Mouse (Mus musculus) limb, embryonic 14.5 days (tissue): ENCODE data around the gene Larp1b. TPM values are rescaled to one million over a fixed set of nuclear protein-coding genes. Genes with fewer than 3 reads are reported as not detected.

ENCODE experiments used
- ATAC-seq: fragments of 200-750 bp; cut with Nextera tagmentation; 2 replicates; pipeline ENCODE4 v1.8.0; 2017; ENCODE audit warnings: low read depth, moderate number of reproducible peaks, moderate TSS enrichment; ENCODE audit not compliant: low FRiP score
- DNase-seq: peaks from one replicate; pipeline ENCODE4 v3.0.0-alpha.2; 2015; ENCODE audit warnings: low spot score
- H3K27ac ChIP-seq: fragments of 300-500 bp; sonication (generic); replicated peaks from 2 replicates; pipeline ENCODE4 v1.5.1; 2014; ENCODE audit warnings: low read depth, mild to moderate bottlenecking, low read length, moderate library complexity, mixed read lengths
- H3K27me3 ChIP-seq: fragments of 300-500 bp; sonication (generic); 2 replicates; pipeline ENCODE4 v1.6.1; 2014; ENCODE audit warnings: low read length, mixed read lengths; ENCODE audit not compliant: control insufficient read depth, insufficient read depth
- H3K36me3 ChIP-seq: fragments of 300-500 bp; sonication (generic); 2 replicates; pipeline ENCODE4 v1.6.1; 2014; ENCODE audit warnings: mild to moderate bottlenecking, low read length, moderate library complexity, mixed read lengths; ENCODE audit not compliant: control insufficient read depth, insufficient read depth
- H3K4me1 ChIP-seq: fragments of 300-500 bp; sonication (generic); 2 replicates; pipeline ENCODE4 v1.6.1; 2014; ENCODE audit warnings: antibody characterized with exemption, low read length, mixed read lengths; ENCODE audit not compliant: control insufficient read depth, insufficient read depth
- H3K4me2 ChIP-seq: fragments of 300-500 bp; sonication (generic); replicated peaks from 2 replicates; pipeline ENCODE4 v1.6.1; 2014; ENCODE audit warnings: low read depth, mild to moderate bottlenecking, low read length, moderate library complexity; ENCODE audit not compliant: severe bottlenecking
- H3K4me3 ChIP-seq: fragments of 300-500 bp; sonication (generic); replicated peaks from 2 replicates; pipeline ENCODE4 v1.5.1; 2014; ENCODE audit warnings: low read length
- H3K9ac ChIP-seq: fragments of 300-500 bp; sonication (generic); 2 replicates; pipeline ENCODE4 v1.6.1; 2014; ENCODE audit warnings: mild to moderate bottlenecking, low read depth, low read length, moderate library complexity; ENCODE audit not compliant: severe bottlenecking
- H3K9me3 ChIP-seq: fragments of 300-500 bp; sonication (generic); 2 replicates; pipeline ENCODE4 v1.6.1; 2016; ENCODE audit warnings: low read length; ENCODE audit not compliant: control insufficient read depth
- POLR2A ChIP-seq: fragments of 200-500 bp; IDR thresholded peaks from 2 replicates; pipeline ENCODE4 v1.8.0; 2012; ENCODE audit warnings: inconsistent platforms, mild to moderate bottlenecking, moderate library complexity, borderline replicate concordance; ENCODE audit not compliant: insufficient read depth, insufficient read length; ENCODE audit errors: extremely low read depth
- WGBS: fragments of 180-500 bp; shearing (Covaris S2); extraction: QIAGEN DNeasy Blood & Tissue Kit; methylation state at CpG from one replicate; pipeline ENCODE4 v1.1.7; 2014; 5-methylcytosine and 5-hydroxymethylcytosine counted together
- polyA plus RNA-seq, 2 experiments: library from polyadenylated mRNA; depleted of rRNA in 1 of 2; stranded (reverse) in 1 of 2; unstranded in 1 of 2; fragments of >200 nt; fragmentation: Nextera tagmentation in 1 of 2; extraction: Ambion mirVana in 1 of 2; gene quantifications; 2 replicates each; pipeline versions ENCODE4 v1.2.1 to v1.2.3; 2012 to 2014

Gene Larp1b
- polyA plus RNA-seq, 2 experiments, result 2.0 to 3.5 TPM

GRCm38 (mm10) chr3:41020687-41021086, 71.1 kb downstream of the Larp1b start:
- no peaks in the 10 kb centered on the region for H3K27me3 ChIP-seq
- H3K9me3 ChIP-seq, result no peaks in the 10 kb centered on the region
- no peak overlapping the region for H3K27ac ChIP-seq
- 89% methylated on average over 7 of the region's 7 CpGs for WGBS
- no peak for TF ChIP-seq POLR2A
- H3K4me2 ChIP-seq, result no peak overlapping the region
- DNase-seq, result no peak
- H3K36me3 ChIP-seq, result no peaks in the 10 kb centered on the region
- H3K4me3 ChIP-seq, result no peak overlapping the region
- no peak for ATAC-seq
- no peaks in the 10 kb centered on the region for H3K4me1 ChIP-seq
- H3K9ac ChIP-seq, result no peak overlapping the region

- Histone ChIP-seq H3K36me3 (no peaks in the 10 kb centered on the region), H3K4me1 (no peaks in the 10 kb centered on the region), H3K9ac (no peak overlapping the region), H3K4me2 (no peak overlapping the region), H3K4me3 (no peak overlapping the region), H3K9me3 (no peaks in the 10 kb centered on the region), H3K27ac (no peak overlapping the region), H3K27me3 (no peaks in the 10 kb centered on the region)
- TF ChIP-seq POLR2A, result no peak
- ATAC-seq (no peak), DNase-seq (no peak)
- WGBS, result 65% methylated on average over 6 of the region's 6 CpGs
These were observed 72.4 kb downstream of the Larp1b start for GRCm38 (mm10) chr3:41021980-41022379.

- WGBS, result 84% methylated on average over 1 of the region's 1 CpGs
- Histone ChIP-seq H3K27me3 (no peaks in the 10 kb centered on the region), H3K27ac (no peak overlapping the region), H3K36me3 (no peaks in the 10 kb centered on the region), H3K4me3 (no peak overlapping the region), H3K4me1 (no peaks in the 10 kb centered on the region), H3K4me2 (no peak overlapping the region), H3K9ac (no peak overlapping the region), H3K9me3 (no peaks in the 10 kb centered on the region)
- ATAC-seq (no peak), DNase-seq (no peak)
- no peak for TF ChIP-seq POLR2A
These were observed 81.1 kb downstream of the Larp1b start for GRCm38 (mm10) chr3:41030705-41031104.

GRCm38 (mm10) chr3:41031286-41032210, 81.9 kb downstream of the Larp1b start:
- Histone ChIP-seq H3K27ac (no peak overlapping the region), H3K9ac (no peak overlapping the region), H3K27me3 (no peaks in the 10 kb centered on the region), H3K4me3 (no peak overlapping the region), H3K4me2 (no peak overlapping the region), H3K9me3 (no peaks in the 10 kb centered on the region), H3K4me1 (no peaks in the 10 kb centered on the region), H3K36me3 (no peaks in the 10 kb centered on the region)
- WGBS, result 77% methylated on average over 12 of the region's 12 CpGs
- no peak for TF ChIP-seq POLR2A
- no peak for ATAC-seq
- DNase-seq, result no peak

GRCm38 (mm10) chr3:41038297-41038916, 88.8 kb downstream of the Larp1b start:
- Histone ChIP-seq H3K4me2 (no peak overlapping the region), H3K27me3 (no peaks in the 10 kb centered on the region), H3K4me3 (no peak overlapping the region), H3K9me3 (no peaks in the 10 kb centered on the region), H3K27ac (no peak overlapping the region), H3K4me1 (no peaks in the 10 kb centered on the region), H3K9ac (no peak overlapping the region), H3K36me3 (no peaks in the 10 kb centered on the region)
- no peak for DNase-seq
- 68% methylated on average over 5 of the region's 5 CpGs for WGBS
- TF ChIP-seq POLR2A, result no peak
- no peak for ATAC-seq
